8 mouse cellular contexts compared by ENCODE assay signal in genomic region chr16:29657650-29658548, GRCm38 (mm10).
A peak's percentile ranks its signal among the peaks of the same experiment; 100 is the strongest.
DNase-seq lines count a peak whose midpoint lies in the region; ATAC-seq and TF ChIP-seq lines count a peak whose summit lies in the region.

No protein-coding gene starts in this region.

- DNase-seq in lung, postnatal 25 days (ENCODE audit: low spot score): no peak
- DNase-seq in intestine, embryonic 14.5 days (ENCODE audit: low spot score): no peak
- DNase-seq in liver, postnatal 0 days: peak; percentile 41
- peak; percentile 26 for DNase-seq in right cerebral cortex, postnatal 14 days
- DNase-seq in urinary bladder, adult 18-20 months (ENCODE audit: low spot score in 2 of 2): no peak
- DNase-seq in cerebellum, postnatal 36 days: no peak

- no peaks in the 10 kb centered on the region for H3K9me3 ChIP-seq in lung, embryonic 16.5 days (ENCODE audit: control insufficient read depth, low read length)
- no peaks in the 10 kb centered on the region for H3K9me3 ChIP-seq in embryonic facial prominence, embryonic 13.5 days
- no peaks in the 10 kb centered on the region for H3K9me3 ChIP-seq in intestine, embryonic 14.5 days (ENCODE audit: control insufficient read depth, low read length)
- H3K9me3 ChIP-seq in liver, postnatal 0 days (ENCODE audit: low read length): no peaks in the 10 kb centered on the region

- no peak for TF ChIP-seq EP300 in liver, postnatal 0 days (IDR thresholded peaks at IDR 0.05; ENCODE audit: low read depth)

- H3K27me3 ChIP-seq in lung, embryonic 16.5 days (ENCODE audit: control insufficient read depth, insufficient read depth, low read depth, low read length): no peaks in the 10 kb centered on the region
- no peaks in the 10 kb centered on the region; the same call in 1 of the 2 replicates for H3K27me3 ChIP-seq in embryonic facial prominence, embryonic 13.5 days
- H3K27me3 ChIP-seq in intestine, embryonic 14.5 days (replicated peaks; ENCODE audit: control insufficient read depth, insufficient read depth, low read length): no peaks in the 10 kb centered on the region
- no peaks in the 10 kb centered on the region for H3K27me3 ChIP-seq in liver, postnatal 0 days (ENCODE audit: insufficient read depth, low read length)

- no peaks in the 10 kb centered on the region for H3K36me3 ChIP-seq in lung, embryonic 16.5 days (ENCODE audit: control insufficient read depth, insufficient read depth, low read length)
- no peaks in the 10 kb centered on the region for H3K36me3 ChIP-seq in embryonic facial prominence, embryonic 13.5 days
- H3K36me3 ChIP-seq in intestine, embryonic 14.5 days (ENCODE audit: control insufficient read depth, insufficient read depth, low read length): no peaks in the 10 kb centered on the region
- H3K36me3 ChIP-seq in liver, postnatal 0 days (replicated peaks; ENCODE audit: insufficient read depth, low read length): no peaks in the 10 kb centered on the region

- H3K4me3 ChIP-seq in lung, embryonic 16.5 days (ENCODE audit: low read length): peak overlapping the region; percentile 17
- peak overlapping the region; percentile 27 for H3K4me3 ChIP-seq in embryonic facial prominence, embryonic 13.5 days
- H3K4me3 ChIP-seq in intestine, embryonic 14.5 days (ENCODE audit: low read depth, low read length): 0 out of 2 replicates have a peak overlapping the region, but pooled peaks have one; percentile 5
- H3K4me3 ChIP-seq in liver, postnatal 0 days (ENCODE audit: low read depth, low read length): no peak overlapping the region

- H3K9ac ChIP-seq in lung, embryonic 16.5 days (ENCODE audit: low read length): no peak overlapping the region
- H3K9ac ChIP-seq in embryonic facial prominence, embryonic 13.5 days: peak overlapping the region; percentile 57
- H3K9ac ChIP-seq in intestine, embryonic 14.5 days (ENCODE audit: low read length): no peak overlapping the region
- H3K9ac ChIP-seq in liver, postnatal 0 days (replicated peaks): no peak overlapping the region

- H3K4me1 ChIP-seq in lung, embryonic 16.5 days (replicated peaks; ENCODE audit: control insufficient read depth, insufficient read depth, low read length): peaks cover 25% of the 10 kb centered on the region
- peaks cover 17% of the 10 kb centered on the region for H3K4me1 ChIP-seq in embryonic facial prominence, embryonic 13.5 days
- peaks cover 6% of the 10 kb centered on the region; the same call in 1 of the 2 replicates for H3K4me1 ChIP-seq in intestine, embryonic 14.5 days (replicated peaks; ENCODE audit: control insufficient read depth, insufficient read depth, low read length)
- H3K4me1 ChIP-seq in liver, postnatal 0 days (ENCODE audit: insufficient read depth): peaks cover 16% of the 10 kb centered on the region

- H3K27ac ChIP-seq in lung, embryonic 16.5 days (ENCODE audit: low read length): no peak overlapping the region
- H3K27ac ChIP-seq in embryonic facial prominence, embryonic 13.5 days: 0 out of 2 replicates have a peak overlapping the region, but pooled peaks have one; percentile 48
- no peak overlapping the region for H3K27ac ChIP-seq in intestine, embryonic 14.5 days (ENCODE audit: low read depth)
- H3K27ac ChIP-seq in liver, postnatal 0 days (ENCODE audit: low read depth): peak overlapping the region; percentile 57; the same call in 1 of the 2 replicates

- WGBS in lung, embryonic 16.5 days: 22% methylated on average over 18 of the region's 18 CpGs
- 9% methylated on average over 18 of the region's 18 CpGs for WGBS in embryonic facial prominence, embryonic 13.5 days
- 21% methylated on average over 18 of the region's 18 CpGs for WGBS in intestine, embryonic 14.5 days
- 25% methylated on average over 18 of the region's 18 CpGs for WGBS in liver, postnatal 0 days (ENCODE audit: insufficient replicate concordance)

- peak; percentile 40 for ATAC-seq in lung, embryonic 16.5 days (ENCODE audit: low read depth)
- ATAC-seq in embryonic facial prominence, embryonic 13.5 days (ENCODE audit: insufficient number of reproducible peaks, insufficient read depth, low FRiP score, low TSS enrichment, low read depth): no peak
- ATAC-seq in intestine, embryonic 14.5 days (replicated peaks; ENCODE audit: low FRiP score, low TSS enrichment, low read depth): no peak; the same call in 1 of the 2 replicates
- ATAC-seq in liver, postnatal 0 days: peak; percentile 83

- 0 out of 2 replicates have a peak, but pooled peaks have one; percentile 16 for TF ChIP-seq CTCF in liver, postnatal 0 days (IDR thresholded peaks at IDR 0.05; ENCODE audit: low read depth)

- H3K4me2 ChIP-seq in lung, embryonic 16.5 days (ENCODE audit: low read depth, low read length): peak overlapping the region; percentile 44
- peak overlapping the region; percentile 60 for H3K4me2 ChIP-seq in embryonic facial prominence, embryonic 13.5 days
- H3K4me2 ChIP-seq in intestine, embryonic 14.5 days (ENCODE audit: low read length): peak overlapping the region; percentile 44
- H3K4me2 ChIP-seq in liver, postnatal 0 days (ENCODE audit: low read depth, low read length): peak overlapping the region; percentile 56

Comparison
In these comparisons a context has a peak if more than half of its experiments do, and no peak if none do; other contexts are left out.
1. ATAC-seq: peak in lung, embryonic 16.5 days (single experiment) and liver, postnatal 0 days (single experiment); none in embryonic facial prominence, embryonic 13.5 days (single experiment) and intestine, embryonic 14.5 days (single experiment).
2. H3K27ac ChIP-seq: peak in embryonic facial prominence, embryonic 13.5 days (single experiment) and liver, postnatal 0 days (single experiment); none in lung, embryonic 16.5 days (single experiment) and intestine, embryonic 14.5 days (single experiment).
3. DNase-seq: peak in liver, postnatal 0 days (single experiment) and right cerebral cortex, postnatal 14 days (single experiment); none in lung, postnatal 25 days (single experiment), intestine, embryonic 14.5 days (single experiment), urinary bladder, adult 18-20 months (0 of 2) and cerebellum, postnatal 36 days (0 of 2).
4. Peak in every context shown above with its lines, with median percentiles within 50 percentile points of each other: H3K4me2 ChIP-seq.